Mouse (Mus musculus) layer of hippocampus, postnatal 10 days (tissue): ENCODE results near the gene Nfib. TPM values are rescaled to one million over a fixed set of nuclear protein-coding genes. Genes with fewer than 3 reads are reported as not detected.

ENCODE experiments used
- DNase-seq, 2 experiments: peaks; one replicate each; pipeline ENCODE4 v3.0.0; 2021; ENCODE audit warnings: low spot score in 2 of 2
- total RNA-seq, 2 experiments: library from RNA; stranded (reverse); gene quantifications; 2 replicates each; pipeline ENCODE4 v1.2.3; 2021

Gene Nfib
- total RNA-seq, 2 experiments from 2014 or later = 218 to 236 TPM

- DNase-seq = no peak
These were observed 70.4 kb downstream of the Nfib start for GRCm38 (mm10) chr4:82635118-82635517.

GRCm38 (mm10) chr4:82634365-82634764 is 71.2 kb downstream of the Nfib start:
- DNase-seq = peak in 1 of 2 experiments; percentile 7

GRCm38 (mm10) chr4:82624285-82625045 is 81.1 kb downstream of the Nfib start:
- DNase-seq = no peak

- DNase-seq = no peak
These were observed 81.7 kb downstream of the Nfib start for GRCm38 (mm10) chr4:82623835-82624234.

- DNase-seq = no peak
These were observed 82.4 kb downstream of the Nfib start for GRCm38 (mm10) chr4:82623081-82623538.

GRCm38 (mm10) chr4:82622321-82622836 is 83.2 kb downstream of the Nfib start:
- peak; percentile 81 to 87 for DNase-seq

- peak; percentile 55 to 69 for DNase-seq
These were observed 86.0 kb downstream of the Nfib start for GRCm38 (mm10) chr4:82619539-82619941.

GRCm38 (mm10) chr4:82619003-82619402 is 86.5 kb downstream of the Nfib start:
- DNase-seq = no peak

- DNase-seq = no peak
These were observed 88.3 kb downstream of the Nfib start for GRCm38 (mm10) chr4:82617257-82617656.

- DNase-seq = no peak
These were observed 89.8 kb downstream of the Nfib start for GRCm38 (mm10) chr4:82615712-82616111.

- no peak for DNase-seq
These were observed 91.1 kb downstream of the Nfib start for GRCm38 (mm10) chr4:82614466-82614805.

GRCm38 (mm10) chr4:82613606-82614465 is 91.7 kb downstream of the Nfib start:
- DNase-seq = peak in 1 of 2 experiments; percentile 65

GRCm38 (mm10) chr4:82609676-82610075 is 95.9 kb downstream of the Nfib start:
- DNase-seq = no peak

GRCm38 (mm10) chr4:82608768-82609610 is 96.6 kb downstream of the Nfib start:
- DNase-seq = no peak

- no peak for DNase-seq
These were observed 98.3 kb downstream of the Nfib start for GRCm38 (mm10) chr4:82607266-82607665.

- no peak for DNase-seq
These were observed 99.2 kb downstream of the Nfib start for GRCm38 (mm10) chr4:82606351-82606750.

GRCm38 (mm10) chr4:82605034-82605784 is 100.3 kb downstream of the Nfib start:
- DNase-seq = no peak

GRCm38 (mm10) chr4:82604501-82604900 is 101.0 kb downstream of the Nfib start:
- no peak for DNase-seq

GRCm38 (mm10) chr4:82600636-82601035 is 104.9 kb downstream of the Nfib start:
- DNase-seq = no peak

GRCm38 (mm10) chr4:82598436-82598835 is 107.1 kb downstream of the Nfib start:
- no peak for DNase-seq
